Mouse (Mus musculus) thymus, postnatal 0 days (tissue): ENCODE measurements around the gene Cs. TPM values are rescaled to one million over a fixed set of nuclear protein-coding genes. Genes with fewer than 3 reads are reported as not detected.

Source experiments
- DNase-seq: peaks from one replicate; pipeline ENCODE4 v3.0.0-alpha.2; 2015; ENCODE audit warnings: low spot score
- microRNA-seq: library from miRNA; unstranded; fragments of <30 nt; microRNA quantifications from one replicate; pipeline ENCODE4, GENCODE M21; 2016; ENCODE audit warnings: borderline number of aligned reads
- polyA plus RNA-seq: library from polyadenylated mRNA; unstranded; fragments of >200 nt; fragmentation: Nextera tagmentation; extraction: Ambion mirVana; gene quantifications from 2 replicates; pipeline ENCODE4 v1.2.1, GENCODE M21; 2015

Cs gene
- polyA plus RNA-seq, 1 experiment from 2014 or later: 154 TPM

GRCm38 (mm10) chr10:128403931-128404330, 66.4 kb downstream of the Cs start:
- no peak for DNase-seq

- DNase-seq: peak; percentile 21
Measured at GRCm38 (mm10) chr10:128408591-128409535, 71.3 kb downstream of the Cs start.

GRCm38 (mm10) chr10:128409692-128410559, 72.4 kb downstream of the Cs start:
- peak; percentile 99 for DNase-seq

GRCm38 (mm10) chr10:128410560-128410845, 73.0 kb downstream of the Cs start:
- peak; percentile 23 for DNase-seq

DNA sequence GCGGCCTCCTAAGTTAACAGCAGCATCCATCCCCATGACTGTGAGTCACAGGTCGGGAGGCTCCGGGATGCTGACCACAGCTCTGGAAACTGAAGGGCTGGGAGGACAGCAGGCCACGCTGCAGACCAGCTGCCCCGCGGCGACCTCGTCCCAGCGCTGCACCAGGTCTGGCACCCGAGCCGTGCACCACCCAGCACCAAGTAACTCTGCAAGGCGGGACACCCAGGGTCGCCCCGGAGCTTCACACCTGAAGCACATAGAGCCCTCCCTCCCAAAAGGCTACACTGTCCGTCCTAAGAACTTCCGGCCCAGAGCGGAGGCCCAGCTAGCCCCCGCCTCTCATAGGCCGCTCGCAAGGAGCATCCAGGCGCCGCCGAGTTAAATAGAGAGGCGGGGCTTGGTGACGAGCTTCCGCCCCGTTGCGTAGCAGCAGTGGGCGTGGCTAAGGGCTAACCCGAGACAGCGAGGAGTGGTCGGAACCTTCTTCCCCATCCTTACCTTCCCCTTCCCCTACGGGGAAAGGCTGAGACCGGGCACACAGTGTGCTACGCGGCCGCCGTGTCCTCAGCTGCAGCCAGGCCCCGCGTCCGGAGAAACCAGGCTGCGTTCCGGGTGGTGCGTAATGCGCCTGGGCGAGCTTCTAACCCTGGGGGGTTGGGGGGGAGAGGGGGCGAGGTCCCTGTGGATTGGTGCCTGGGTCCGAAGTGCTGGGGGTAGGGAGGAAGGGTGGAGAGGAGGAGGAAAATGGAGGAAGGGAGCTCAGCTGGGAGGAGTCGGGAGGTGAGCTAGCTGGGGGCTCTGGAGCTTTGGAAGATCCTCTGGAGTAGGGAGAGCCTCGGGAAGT, 73.9 kb downstream of the Cs start, which contains the start of the genes Nabp2 and Rnf41:
Gene Nabp2, minus strand, starts transcription at position 282 of the 844 bp plus-strand sequence.
Gene Rnf41, plus strand, starts transcription at position 447 of the 844 bp plus-strand sequence.
- DNase-seq: peak; percentile 98

GRCm38 (mm10) chr10:128412055-128412381, 74.5 kb downstream of the Cs start:
- DNase-seq: no peak

Small RNA genes within 50 kb of the gene (microRNA-seq; reads per million reads assigned to microRNA genes)
- gene Gm25361 (not detected), gene Gm26308 (not detected), gene Mir6914 (2.1 reads per million), gene Mir6915 (not detected)

Other genes with a start within 250 kb of the Cs start
- 21.5 and 27.5 TPM in 2 replicates for gene Baz2a, start 246.2 kb upstream of the Cs start, polyA plus RNA-seq
- gene Rbms2, start 157.4 kb upstream of the Cs start, polyA plus RNA-seq: 14.1 and 17.3 TPM in 2 replicates
- 0.78 and 1.5 TPM in 2 replicates for gene Gls2, start 143.3 kb upstream of the Cs start, polyA plus RNA-seq
- gene Spryd4, start 125.9 kb upstream of the Cs start, polyA plus RNA-seq: 15.4 and 17.1 TPM in 2 replicates
- 0.06 TPM in 1 of 2 replicates, not detected in the other for gene Mip, start 111.9 kb upstream of the Cs start, polyA plus RNA-seq
- 51.7 and 59.7 TPM in 2 replicates for gene Timeless, start 105.7 kb upstream of the Cs start, polyA plus RNA-seq
- 0.28 and 0.40 TPM in 2 replicates for gene Apon, start 83.6 kb upstream of the Cs start, polyA plus RNA-seq
- gene Apof, start 69.1 kb upstream of the Cs start, polyA plus RNA-seq: 0.17 TPM in 1 of 2 replicates, not detected in the other
- gene Stat2, start 67.2 kb upstream of the Cs start, polyA plus RNA-seq: 22.6 and 25.1 TPM in 2 replicates
- gene Il23a, start 39.0 kb upstream of the Cs start, polyA plus RNA-seq: 2.5 and 3.1 TPM in 2 replicates
- gene Pan2, start 34.4 kb upstream of the Cs start, polyA plus RNA-seq: 26.2 and 31.8 TPM in 2 replicates
- gene Cnpy2, start 15.3 kb upstream of the Cs start, polyA plus RNA-seq: 223 and 247 TPM in 2 replicates
- gene Coq10a, start 31.3 kb downstream of the Cs start, polyA plus RNA-seq: 17.1 and 21.8 TPM in 2 replicates
- gene Ankrd52, start 39.4 kb downstream of the Cs start, polyA plus RNA-seq: 7.4 and 9.9 TPM in 2 replicates
- gene Slc39a5, start 63.5 kb downstream of the Cs start, polyA plus RNA-seq: 0.38 and 0.44 TPM in 2 replicates
- 59.0 and 68.0 TPM in 2 replicates for gene Nabp2, start 73.8 kb downstream of the Cs start, polyA plus RNA-seq
- gene Rnf41, start 73.9 kb downstream of the Cs start, polyA plus RNA-seq: 30.0 and 31.7 TPM in 2 replicates
- 37.2 and 41.7 TPM in 2 replicates for gene Smarcc2, start 121.5 kb downstream of the Cs start, polyA plus RNA-seq
- gene Myl6, start 156.4 kb downstream of the Cs start, polyA plus RNA-seq: 963 and 1,020 TPM in 2 replicates
- 3.8 and 5.2 TPM in 2 replicates for gene Myl6b, start 161.0 kb downstream of the Cs start, polyA plus RNA-seq
- gene Esyt1, start 188.1 kb downstream of the Cs start, polyA plus RNA-seq: 43.2 and 44.6 TPM in 2 replicates
- 17.8 and 18.8 TPM in 2 replicates for gene Zc3h10, start 210.0 kb downstream of the Cs start, polyA plus RNA-seq
- 4,302 and 4,551 TPM in 2 replicates for gene Rpl41, start 211.6 kb downstream of the Cs start, polyA plus RNA-seq
- 238 and 264 TPM in 2 replicates for gene Pa2g4, start 228.3 kb downstream of the Cs start, polyA plus RNA-seq